Mouse (Mus musculus) frontal cortex, postnatal 14 days (tissue): ENCODE data around the gene Wap.
A peak's percentile ranks its signal among the peaks of the same experiment; 100 is the strongest.

ENCODE experiments used
- DNase-seq, 2 experiments: peaks; one replicate each; pipeline ENCODE4 v3.0.0; 2022; ENCODE audit warnings: low spot score in 2 of 2

Gene Wap

DNA sequence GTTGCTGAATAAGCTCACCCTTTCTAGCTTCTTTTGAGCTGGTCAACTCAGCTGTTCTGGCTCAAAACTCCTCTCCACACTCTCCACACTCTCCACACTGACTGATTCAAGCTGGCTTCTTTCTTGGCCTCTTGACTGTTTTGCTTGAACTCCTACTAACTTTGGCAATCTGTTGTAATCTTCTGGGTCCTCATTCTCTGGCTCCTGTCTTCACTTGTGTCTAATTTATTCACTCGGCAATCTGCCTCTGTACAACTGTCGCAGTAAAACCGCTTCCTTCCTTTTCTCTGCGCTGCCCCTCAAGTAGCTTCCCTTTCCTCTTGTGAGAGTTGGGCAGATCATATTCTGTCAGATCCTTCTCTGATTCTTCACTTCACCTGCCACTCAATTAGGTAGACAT is 10.7 kb downstream of the Wap start:
- DNase-seq = no peak

DNA sequence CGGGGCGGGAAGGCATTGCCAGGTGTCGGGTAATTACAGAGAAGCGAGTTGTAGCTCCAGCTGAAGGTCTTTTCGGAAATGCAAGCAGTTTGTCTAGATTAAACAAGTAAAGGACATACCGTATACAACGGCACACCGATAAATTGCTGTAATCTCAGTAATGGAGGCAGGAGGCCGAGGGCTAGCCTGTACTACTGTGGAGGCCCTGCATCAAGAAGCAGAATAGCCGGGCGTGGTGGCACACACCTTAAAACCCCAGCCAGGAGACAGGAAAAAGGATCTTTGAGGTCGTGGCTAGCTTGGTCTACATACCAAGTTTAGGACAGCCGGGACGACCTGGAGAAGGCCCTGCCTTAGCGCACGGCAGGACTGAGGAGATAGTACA is 12.1 kb downstream of the Wap start:
- DNase-seq = no peak

- peak; percentile 87 to 90 for DNase-seq
These were observed 12.7 kb downstream of the Wap start, which contains the start of gene Tbrg4 for GRCm38 (mm10) chr11:6625478-6626387. Tbrg4 (minus strand) TSS chr11:6626067.

- DNase-seq = no peak
These were observed 13.6 kb downstream of the Wap start for GRCm38 (mm10) chr11:6624619-6625382.

GRCm38 (mm10) chr11:6623704-6624103 is 14.7 kb downstream of the Wap start:
- DNase-seq = no peak

- DNase-seq = no peak
These were observed 22.9 kb downstream of the Wap start for GRCm38 (mm10) chr11:6615250-6616205.

GRCm38 (mm10) chr11:6605491-6606399 is 32.7 kb downstream of the Wap start, which contains the start of gene Nacad:
Nacad (minus strand) TSS chr11:6606053.
- peak; percentile 65 to 79 for DNase-seq

DNA sequence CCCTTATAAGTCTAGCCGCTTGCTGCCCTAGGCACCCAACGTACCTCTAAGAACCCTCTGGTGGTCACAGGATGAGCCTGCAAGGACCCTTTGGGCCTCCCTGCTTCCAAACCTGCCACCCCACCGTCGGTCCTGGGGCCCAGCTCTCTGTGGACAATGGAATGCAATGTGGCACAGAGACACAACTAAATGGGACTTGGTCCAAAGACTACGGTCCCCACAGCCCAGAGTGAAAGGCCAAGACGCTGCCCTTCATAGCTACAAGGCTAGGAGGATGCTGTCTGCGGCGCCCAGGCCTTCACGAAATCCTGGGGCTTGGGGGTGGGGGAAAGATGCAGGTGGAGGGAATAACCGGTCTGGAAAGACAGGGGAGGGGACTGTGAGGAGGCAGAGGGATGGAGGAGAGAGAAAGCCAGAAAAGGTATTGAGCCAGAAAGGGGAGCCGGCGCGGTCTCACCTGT is 33.4 kb downstream of the Wap start:
- DNase-seq = no peak

GRCm38 (mm10) chr11:6604604-6604936 is 33.9 kb downstream of the Wap start:
- DNase-seq = no peak

- DNase-seq = no peak
These were observed 34.4 kb downstream of the Wap start for GRCm38 (mm10) chr11:6603887-6604603.

DNA sequence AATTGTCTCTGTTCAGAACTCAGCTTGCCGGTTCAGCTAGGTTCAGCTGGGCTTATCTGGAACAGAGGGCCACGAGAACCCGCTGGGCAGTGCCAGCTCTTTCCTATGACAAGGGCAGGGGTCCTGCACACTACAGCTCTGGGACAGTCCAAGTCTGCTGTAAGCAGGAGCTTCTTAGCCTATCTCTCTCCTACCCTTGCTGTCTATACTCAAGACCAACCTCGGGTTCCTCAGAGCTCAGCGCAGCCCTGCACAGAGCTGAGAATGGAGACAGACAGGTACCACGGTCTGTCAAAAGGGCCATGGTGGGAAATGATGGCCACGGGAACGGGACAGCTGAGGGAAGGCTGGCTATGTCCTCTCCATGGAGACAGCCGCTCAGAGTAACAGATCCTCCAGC is 35.2 kb downstream of the Wap start:
- no peak for DNase-seq

- DNase-seq = no peak
These were observed 35.8 kb downstream of the Wap start for GRCm38 (mm10) chr11:6602662-6603061.

- DNase-seq = no peak
These were observed 36.6 kb downstream of the Wap start for GRCm38 (mm10) chr11:6601649-6602480.

DNA sequence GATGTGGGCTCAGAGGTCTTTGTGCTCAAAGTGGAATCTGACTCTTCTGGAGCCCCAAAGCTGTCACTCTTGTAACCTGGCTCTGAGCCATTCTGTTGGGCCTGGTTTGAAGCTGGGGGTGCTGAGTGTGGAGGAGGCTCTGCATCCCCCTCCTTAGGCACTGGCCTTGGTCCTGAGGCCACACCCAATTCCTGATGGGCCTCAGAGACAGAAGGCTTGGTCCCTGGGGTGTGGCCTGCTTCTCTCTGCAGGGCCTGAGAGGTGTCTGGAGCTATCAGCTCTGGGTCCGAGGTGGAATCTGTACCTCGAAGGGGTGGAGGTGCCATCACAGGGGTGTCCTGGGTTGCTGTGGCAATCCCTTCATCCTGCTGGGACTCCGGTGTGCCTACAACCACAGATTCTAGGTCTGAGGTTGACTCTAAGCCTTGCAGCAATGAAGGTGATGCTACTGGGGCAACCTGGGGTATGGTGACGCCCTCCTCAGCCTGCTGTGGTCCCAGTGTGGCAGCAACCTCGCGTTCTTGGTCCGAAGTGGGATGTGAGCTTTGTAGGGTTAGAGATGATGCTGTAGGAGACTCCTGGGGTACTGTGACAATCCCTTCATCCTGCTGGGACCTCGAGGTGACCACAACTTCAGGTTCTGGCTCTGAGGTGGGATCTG is 38.0 kb downstream of the Wap start:
- DNase-seq = no peak

DNA sequence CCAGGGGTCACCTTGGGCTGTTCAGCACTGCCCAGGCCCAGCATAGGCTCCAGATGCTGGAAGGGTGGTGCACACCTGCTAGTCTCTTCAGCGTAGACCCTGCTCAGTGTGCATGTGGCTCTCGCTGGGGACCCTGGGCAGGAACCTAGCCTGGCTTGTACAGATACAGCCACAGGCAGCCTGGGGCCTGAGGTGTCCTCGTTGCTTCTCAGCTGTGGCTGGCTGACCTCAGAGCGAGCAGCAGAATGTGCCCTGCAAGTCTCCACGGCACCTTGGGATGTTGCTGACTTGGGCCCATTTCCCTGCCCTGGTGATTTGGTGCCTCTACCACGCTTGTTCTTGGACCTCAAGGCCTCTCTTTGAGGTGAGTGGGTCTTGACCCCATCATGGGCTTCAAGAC is 38.6 kb downstream of the Wap start:
- DNase-seq = no peak

GRCm38 (mm10) chr11:6599011-6599681 is 39.3 kb downstream of the Wap start:
- no peak for DNase-seq

DNA sequence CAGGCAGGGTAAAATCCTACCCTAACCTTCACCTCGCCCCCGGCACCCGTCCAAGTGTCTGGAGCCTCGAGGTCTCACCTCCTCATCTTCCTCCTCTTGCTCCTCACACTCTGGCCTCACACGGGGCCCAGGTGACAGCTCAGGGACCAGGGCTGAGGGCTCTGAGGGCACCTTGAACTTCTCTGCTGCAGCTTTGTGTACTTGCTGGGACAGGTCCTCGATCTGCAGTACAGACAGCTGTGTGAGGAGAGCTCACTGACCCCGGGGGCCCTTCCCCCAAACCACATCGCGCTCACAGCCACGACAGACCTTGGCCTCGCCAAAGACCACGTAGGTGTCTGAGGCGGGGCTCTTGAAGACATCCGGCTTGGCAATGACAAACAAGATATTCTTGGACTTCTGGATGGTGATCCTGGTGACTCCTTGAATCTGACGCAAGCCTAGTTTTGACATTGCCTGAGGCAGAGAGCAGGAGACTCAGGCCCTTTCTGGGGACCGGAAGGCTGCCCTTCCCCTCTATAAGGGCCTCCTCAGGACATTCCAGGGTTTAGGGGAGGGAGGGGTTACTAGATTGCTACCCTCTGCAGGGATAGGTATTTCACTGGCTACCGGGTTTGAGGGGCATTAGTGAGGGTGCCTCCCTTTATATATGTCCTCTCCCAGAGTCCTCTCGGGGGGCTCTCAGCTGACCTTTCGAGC is 40.1 kb downstream of the Wap start:
- no peak for DNase-seq
